Mouse (Mus musculus) ES-E14 (cell line): ENCODE results near the gene Pgghg.

Source experiments
- MAFK ChIP-seq: IDR thresholded peaks from 2 replicates; pipeline ENCODE4 v1.6.1; 2014; ENCODE audit warnings: mild to moderate bottlenecking, low read depth, low read length, inconsistent platforms; ENCODE audit not compliant: insufficient read depth
- ZNF384 ChIP-seq: IDR thresholded peaks from 2 replicates; pipeline ENCODE4 v1.6.1; 2012; ENCODE audit warnings: low read depth, low read length, inconsistent platforms

- TF ChIP-seq MAFK (no peak), ZNF384 (no peak)
These were observed 25.7 kb downstream of the Pgghg start, which contains the start of gene Ifitm1 for GRCm38 (mm10) chr7:140966921-140967320.
